Mouse (Mus musculus): Measurements from ENCODE around the gene Mrpl38. TPM values are rescaled to one million over a fixed set of nuclear protein-coding genes. Genes with fewer than 3 reads are reported as not detected.
"Not testable (repeated sequence)": the region's sequence is repeated elsewhere in the genome, so short reads cannot be mapped to it uniquely, and the experiment has no call there.

The Mrpl38 gene
- polyA plus RNA-seq, 1 experiment = 34.4 TPM

DNA sequence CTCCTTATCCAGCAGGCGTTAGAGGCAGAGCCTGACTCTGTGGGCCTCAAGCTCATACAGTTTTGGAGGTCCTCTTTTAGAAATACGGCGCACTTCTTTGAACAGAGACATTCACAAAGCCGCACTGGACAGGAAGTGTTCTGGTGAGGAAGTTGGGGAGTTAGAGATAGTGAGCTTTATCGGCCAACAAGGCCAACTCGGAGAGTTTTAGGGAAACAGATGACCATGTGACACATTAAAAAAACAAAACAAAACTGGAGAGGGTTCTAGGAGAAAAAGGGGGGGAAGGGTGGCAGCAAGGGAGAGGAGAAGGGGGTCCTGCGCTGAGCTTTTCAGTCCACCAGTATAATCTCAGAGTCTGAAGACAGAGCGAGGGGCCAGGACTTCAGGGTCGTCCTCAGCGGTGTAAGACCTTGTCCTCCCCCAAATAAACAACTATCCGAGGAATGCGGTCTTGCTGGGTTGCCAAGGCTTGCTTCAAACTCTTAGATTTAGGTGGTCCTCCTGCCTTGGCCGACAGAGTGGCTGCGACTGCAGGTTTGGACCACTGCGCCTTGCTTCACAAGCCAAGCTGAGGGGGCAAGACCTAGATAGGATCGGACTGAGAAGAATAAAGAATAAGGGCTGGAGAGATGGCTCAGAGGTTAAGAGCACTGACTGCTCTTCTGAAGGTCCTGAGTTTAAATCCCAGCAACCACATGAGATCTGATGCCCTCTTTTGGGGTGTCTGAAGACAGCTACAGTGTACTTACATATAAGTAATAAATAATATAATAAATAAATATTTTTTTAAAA, 44.7 kb downstream of the Mrpl38 start:
- DNase-seq (ENCODE audit: low read depth) = no peak

GRCm38 (mm10) chr11:116092959-116093358, 45.7 kb downstream of the Mrpl38 start:
- not testable (repeated sequence) for DNase-seq (ENCODE audit: low read depth)

- no peak for DNase-seq (ENCODE audit: low read depth)
Measured at GRCm38 (mm10) chr11:116091591-116091990, 47.1 kb downstream of the Mrpl38 start.

DNA sequence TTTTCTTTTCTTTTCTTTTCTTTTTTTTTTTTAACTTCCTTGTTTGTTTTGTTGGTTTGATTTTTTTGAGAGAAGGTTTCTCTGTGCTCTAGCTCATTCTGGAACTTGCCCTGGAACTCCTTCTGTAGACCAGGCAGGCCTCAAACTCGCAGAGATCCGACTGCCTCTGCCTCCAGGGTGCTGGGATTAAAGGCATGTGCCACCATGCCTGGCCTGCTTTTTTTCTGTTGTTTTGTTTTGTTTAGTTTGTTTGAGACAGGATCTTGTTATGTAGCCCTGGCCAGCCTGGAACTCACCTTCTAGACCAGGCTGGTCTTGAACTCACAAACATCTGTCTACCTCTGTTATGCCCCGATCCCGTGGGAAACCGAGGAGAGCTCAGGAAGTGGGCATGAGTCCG, 49.1 kb downstream of the Mrpl38 start:
- DNase-seq (ENCODE audit: low read depth) = no peak

DNA sequence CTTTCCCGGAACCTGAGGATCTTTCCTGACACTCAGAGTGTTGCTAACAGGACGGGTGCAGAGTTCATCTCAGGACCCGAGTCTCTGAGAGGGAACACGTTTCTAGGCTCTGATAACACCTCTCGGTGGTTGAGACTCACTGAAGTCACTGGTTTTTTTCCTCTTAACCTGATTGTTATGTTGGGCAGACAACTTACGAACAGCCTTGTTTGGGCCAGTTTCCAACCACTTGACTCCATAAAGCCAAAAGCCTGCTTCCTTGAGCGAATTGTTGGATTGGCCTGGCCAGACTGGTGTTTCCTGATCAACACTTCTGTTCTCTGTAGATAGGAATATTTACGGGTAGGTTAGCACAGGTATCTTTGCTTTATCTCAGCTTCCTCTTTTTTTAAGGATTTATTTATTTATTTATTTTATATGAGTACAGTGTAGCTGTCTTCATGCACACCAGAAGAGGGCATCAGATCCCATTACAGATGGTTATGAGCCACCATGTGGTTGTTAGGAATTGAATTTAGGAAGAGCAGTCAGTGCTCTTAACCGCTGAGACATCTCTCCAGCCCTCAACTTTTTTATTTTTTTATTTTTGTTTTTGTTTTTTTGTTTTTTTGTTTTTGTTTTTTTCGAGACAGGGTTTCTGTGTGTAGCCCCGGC, 49.8 kb downstream of the Mrpl38 start:
- DNase-seq (ENCODE audit: low read depth) = no peak

GRCm38 (mm10) chr11:116088188-116088587, 50.5 kb downstream of the Mrpl38 start:
- no peak for DNase-seq (ENCODE audit: low read depth)

DNA sequence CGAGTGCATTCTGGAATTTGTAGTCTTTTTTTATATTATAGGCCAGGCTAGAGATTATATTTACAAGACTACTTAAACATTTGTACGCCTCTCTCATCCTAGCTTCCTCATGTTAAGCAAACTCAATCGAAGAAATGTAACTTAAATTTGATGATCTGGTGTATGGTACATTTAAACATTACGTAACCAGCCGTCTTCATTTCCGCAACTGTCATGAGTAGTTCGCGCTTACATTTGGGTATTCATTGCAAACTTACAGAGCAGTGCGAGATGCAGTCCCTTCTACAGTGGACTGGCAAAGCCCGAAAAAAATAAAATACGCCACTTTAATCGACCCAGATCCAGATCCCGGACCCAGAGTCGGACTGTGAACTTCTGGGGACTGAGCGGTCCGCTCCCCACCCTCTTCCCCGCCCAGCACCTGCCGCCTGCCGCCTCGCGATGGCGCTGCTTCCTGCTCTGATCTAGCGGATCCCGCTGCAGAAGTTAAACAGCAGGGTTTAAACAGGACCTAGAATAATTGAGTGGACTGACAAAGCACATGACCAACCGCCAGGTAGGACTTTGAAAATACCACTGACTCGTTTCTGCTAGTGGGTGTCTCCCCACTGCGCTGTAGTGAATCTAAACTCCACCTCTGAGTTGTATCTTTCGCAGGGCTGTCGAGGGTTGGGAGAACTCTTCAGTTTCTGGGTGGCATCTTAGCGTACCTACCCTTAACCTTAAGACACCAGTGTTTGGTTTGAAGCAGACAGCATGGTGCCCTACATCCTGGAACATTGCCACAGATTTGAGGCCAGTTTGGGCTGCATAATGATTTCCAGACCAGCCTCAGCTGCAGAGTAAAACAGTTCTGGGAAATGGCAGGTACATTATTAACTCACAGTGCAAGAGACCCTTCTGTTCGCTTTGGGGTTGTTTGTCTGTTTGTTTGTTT, 51.2 kb downstream of the Mrpl38 start:
- DNase-seq (ENCODE audit: low read depth) = no peak

DNA sequence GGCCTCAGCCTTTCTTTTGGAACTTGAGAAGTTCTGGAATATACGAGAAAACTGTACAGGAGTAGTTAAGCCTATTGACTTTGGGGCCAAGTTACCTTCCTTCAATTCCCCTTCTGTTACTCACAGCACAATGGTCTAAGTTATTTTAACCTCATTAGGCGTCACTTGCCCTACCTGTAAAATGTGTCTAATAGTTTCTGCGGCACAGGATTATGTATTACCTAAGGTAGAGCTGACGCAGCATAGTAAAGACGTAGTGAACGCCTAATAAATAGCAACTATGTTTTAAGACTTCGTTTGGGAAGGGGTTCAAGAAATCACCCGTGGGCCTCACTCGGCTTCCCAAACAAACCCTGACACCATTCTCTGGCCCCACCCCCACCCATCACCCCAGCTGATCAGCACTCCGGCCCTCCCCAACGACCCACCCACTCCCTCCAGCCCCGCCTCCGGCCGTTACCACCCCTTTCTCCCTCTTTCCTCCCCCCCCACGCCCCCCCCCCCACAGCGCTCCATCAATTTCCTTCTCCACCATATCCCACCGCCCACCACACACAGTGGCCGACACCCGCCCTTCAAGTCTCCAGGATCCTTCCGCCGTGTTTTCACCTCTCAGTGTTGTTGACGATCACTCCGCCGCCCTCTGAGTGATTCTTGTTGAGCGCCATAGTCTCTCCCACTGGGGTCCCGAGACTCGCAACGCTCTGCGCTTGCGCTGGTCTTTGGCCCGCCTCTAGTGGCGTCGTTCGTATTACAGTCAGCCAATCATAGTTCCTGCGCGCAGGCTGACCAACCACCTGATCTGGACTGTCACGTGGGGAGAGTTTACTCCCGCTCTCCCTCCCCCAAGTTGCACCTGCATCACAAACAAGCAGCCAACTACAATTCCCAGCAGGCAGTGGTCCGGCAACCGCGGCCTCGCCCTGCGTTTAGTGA, 52.1 kb downstream of the Mrpl38 start, which contains the start of gene Wbp2:
Gene Wbp2 (minus strand): TSS at position 738 of the 936 bp plus-strand sequence.
- peak; percentile 96 for DNase-seq (ENCODE audit: low read depth)

DNA sequence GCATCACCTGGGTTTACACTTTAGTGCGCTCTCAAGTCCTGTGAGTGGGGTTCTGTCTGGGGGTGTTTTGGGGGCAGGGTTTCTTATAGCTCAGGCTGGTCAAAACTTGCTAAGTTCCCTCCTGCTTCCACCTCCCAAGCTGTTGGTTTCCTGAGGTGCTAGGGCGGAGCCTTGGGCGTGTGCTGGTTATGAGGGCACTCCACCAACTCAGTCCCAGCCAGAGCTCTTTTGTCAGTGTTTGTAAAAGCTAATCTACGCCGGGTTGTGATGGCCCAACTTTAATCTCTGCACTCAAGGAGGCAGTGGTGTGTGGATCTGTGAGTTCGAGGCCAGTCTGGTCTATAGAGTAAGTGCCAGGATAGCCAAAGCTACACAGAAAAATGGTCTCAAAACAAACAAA, 54.5 kb downstream of the Mrpl38 start:
- DNase-seq (ENCODE audit: low read depth) = no peak

DNA sequence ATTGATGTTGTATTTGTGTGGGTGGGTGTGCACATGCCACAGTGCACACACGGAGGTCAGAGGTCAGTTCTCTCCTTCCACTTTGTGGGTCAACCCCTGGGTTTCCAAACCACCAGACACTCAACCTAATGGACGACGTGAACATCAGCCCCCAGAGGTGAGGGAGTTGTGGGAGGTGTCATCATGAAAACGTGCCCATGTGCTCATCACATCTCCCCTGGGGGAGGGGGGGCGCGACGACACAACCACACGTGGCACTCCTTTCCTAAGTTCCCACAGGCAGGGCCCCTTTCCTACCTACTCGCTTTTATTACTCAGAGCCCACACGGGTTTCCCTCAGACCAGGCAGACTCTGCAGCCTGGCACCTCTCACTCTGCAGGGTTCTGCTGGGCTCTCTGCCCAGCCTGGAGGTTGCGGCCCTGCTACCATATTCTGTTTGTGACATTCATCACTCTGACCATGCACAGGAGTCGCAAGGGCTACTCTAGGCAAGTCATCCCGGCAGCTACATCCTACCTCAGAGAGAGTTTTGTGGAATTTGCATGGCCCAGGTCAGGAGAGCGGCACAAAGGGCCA, 55.5 kb downstream of the Mrpl38 start:
- DNase-seq (ENCODE audit: low read depth) = no peak

Other genes starting within 250 kb of the Mrpl38 start
- gene Smim5, start 238.9 kb downstream of the Mrpl38 start, polyA plus RNA-seq (2012; rRNA removed) = 9.2 and 13.7 TPM in 2 replicates
- gene Smim6, start 226.9 kb downstream of the Mrpl38 start, polyA plus RNA-seq (2012; rRNA removed) = 0.86 and 1.5 TPM in 2 replicates
- 22.4 and 25.2 TPM in 2 replicates for gene Sap30bp, start 205.6 kb downstream of the Mrpl38 start, polyA plus RNA-seq (2012; rRNA removed)
- gene Recql5, start 205.4 kb downstream of the Mrpl38 start, polyA plus RNA-seq (2012; rRNA removed) = 21.5 and 26.4 TPM in 2 replicates
- 9.3 and 11.0 TPM in 2 replicates for gene Itgb4, start 164.2 kb downstream of the Mrpl38 start, polyA plus RNA-seq (2012; rRNA removed)
- 46.9 and 47.3 TPM in 2 replicates for gene Galk1, start 126.1 kb downstream of the Mrpl38 start, polyA plus RNA-seq (2012; rRNA removed)
- gene H3f3b, start 110.9 kb downstream of the Mrpl38 start, polyA plus RNA-seq (2012; rRNA removed) = 147 and 215 TPM in 2 replicates
- 30.2 and 35.0 TPM in 2 replicates for gene Unk, start 108.5 kb downstream of the Mrpl38 start, polyA plus RNA-seq (2012; rRNA removed)
- 1.3 and 1.6 TPM in 2 replicates for gene Unc13d, start 60.9 kb downstream of the Mrpl38 start, polyA plus RNA-seq (2012; rRNA removed)
- gene Wbp2, start 51.9 kb downstream of the Mrpl38 start, polyA plus RNA-seq (2012; rRNA removed) = 180 and 211 TPM in 2 replicates
- gene Trim47, start 11.7 kb downstream of the Mrpl38 start, polyA plus RNA-seq (2012; rRNA removed) = 35.0 and 38.8 TPM in 2 replicates
- 8.5 and 8.8 TPM in 2 replicates for gene Trim65, start 7.7 kb downstream of the Mrpl38 start, polyA plus RNA-seq (2012; rRNA removed)
- 36.0 and 43.7 TPM in 2 replicates for gene Fbf1, start 29.3 kb upstream of the Mrpl38 start, polyA plus RNA-seq (2012; rRNA removed)
- 49.9 and 51.0 TPM in 2 replicates for gene Ten1, start 60.0 kb upstream of the Mrpl38 start, polyA plus RNA-seq (2012; rRNA removed)
- gene Acox1, start 60.2 kb upstream of the Mrpl38 start, polyA plus RNA-seq (2012; rRNA removed) = 174 and 195 TPM in 2 replicates
- gene Evpl, start 99.2 kb upstream of the Mrpl38 start, polyA plus RNA-seq (2012; rRNA removed) = 1.2 TPM in 2 replicates
- gene Srp68, start 135.3 kb upstream of the Mrpl38 start, polyA plus RNA-seq (2012; rRNA removed) = 61.9 and 64.0 TPM in 2 replicates
- gene Galr2, start 142.1 kb upstream of the Mrpl38 start, polyA plus RNA-seq (2012; rRNA removed) = 3.9 and 6.5 TPM in 2 replicates
- gene Exoc7, start 168.4 kb upstream of the Mrpl38 start, polyA plus RNA-seq (2012; rRNA removed) = 41.6 and 44.1 TPM in 2 replicates
- gene Foxj1, start 196.5 kb upstream of the Mrpl38 start, polyA plus RNA-seq (2012; rRNA removed) = 10.8 and 21.0 TPM in 2 replicates